Mouse (Mus musculus): ENCODE measurements around the gene Nfatc2.

The Nfatc2 gene

DNA sequence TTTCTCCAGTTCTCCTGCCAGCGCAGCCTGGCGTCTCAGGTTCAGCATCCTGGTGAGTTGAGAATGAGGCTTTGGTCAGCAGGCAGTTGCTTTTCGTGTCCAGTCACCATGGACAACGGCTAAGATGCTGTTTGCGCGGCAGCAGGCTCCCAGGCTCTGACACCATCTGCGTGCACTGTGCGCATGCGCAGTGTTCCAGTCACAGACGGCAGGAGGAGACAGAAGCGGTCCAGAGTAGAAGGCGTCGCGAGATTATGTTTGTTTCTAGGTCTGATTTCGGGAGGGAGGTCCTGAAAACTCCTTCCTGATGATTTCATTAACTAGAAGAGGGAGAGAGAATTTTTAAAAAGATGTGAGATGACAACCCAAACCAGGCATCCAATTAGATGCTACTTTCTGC is 121.5 kb downstream of the Nfatc2 start:
- peak; percentile 88 for DNase-seq

DNA sequence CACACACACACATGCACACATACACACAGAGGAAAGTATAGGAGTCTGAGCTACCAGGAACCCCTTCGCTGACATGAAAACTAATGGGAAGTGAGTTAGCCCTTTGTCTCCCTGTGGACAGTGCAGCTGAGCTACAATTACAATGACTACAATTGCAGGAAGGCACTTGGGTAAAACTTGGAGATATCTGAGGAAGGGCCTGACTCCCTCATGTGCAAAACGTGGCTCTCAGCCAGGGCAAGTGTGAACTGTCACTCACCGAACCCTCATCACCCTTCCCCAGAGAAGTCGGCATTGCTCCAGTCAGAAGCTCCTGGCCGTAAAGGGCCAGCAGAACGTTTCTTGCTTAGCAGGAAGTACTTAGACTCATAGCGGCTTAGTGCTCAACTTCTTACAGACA is 123.0 kb downstream of the Nfatc2 start:
- no peak for DNase-seq

DNA sequence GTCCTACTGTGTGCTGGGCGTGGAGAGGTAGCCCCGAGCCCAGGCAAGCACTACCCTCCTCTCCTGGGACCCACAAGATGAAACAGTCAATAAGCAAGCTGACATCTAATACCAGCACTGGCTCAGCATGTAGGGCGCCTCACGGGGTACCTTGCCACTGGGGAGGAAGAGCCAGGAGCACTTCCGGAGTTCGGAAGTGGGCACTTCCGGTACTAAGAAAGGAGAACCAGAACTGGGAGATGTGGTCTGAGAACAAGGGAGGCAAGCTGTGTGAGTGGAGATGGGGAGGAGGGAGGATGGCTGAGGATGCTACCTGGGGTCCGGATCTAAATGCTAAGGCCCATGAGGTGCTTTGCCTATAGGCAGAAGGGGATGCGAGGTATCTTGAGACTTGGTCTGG is 128.0 kb downstream of the Nfatc2 start:
- DNase-seq: no peak

DNA sequence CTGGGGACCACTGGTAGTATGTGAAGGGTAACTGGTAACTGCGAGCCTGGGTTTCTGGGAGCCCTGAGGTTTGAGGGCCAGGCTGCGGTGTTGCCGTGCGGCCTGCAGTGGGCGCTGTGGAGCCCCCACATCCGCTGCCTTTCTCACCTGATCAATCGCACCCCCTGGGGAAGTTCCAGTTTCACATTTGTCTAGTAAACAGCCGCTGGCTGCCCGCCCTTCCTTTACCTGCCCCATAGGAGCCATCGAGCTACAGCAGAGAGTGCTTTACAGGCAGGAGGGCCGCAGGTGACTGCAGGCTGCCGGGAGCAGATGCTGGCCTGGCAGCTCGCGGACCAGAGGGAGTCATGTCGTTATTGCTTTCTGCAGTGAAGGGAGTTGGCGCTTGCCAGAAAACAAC is 128.6 kb downstream of the Nfatc2 start:
- DNase-seq: peak; percentile 47

- DNase-seq: peak; percentile 78
Observed at GRCm38 (mm10) chr2:168469032-168469431, 132.4 kb downstream of the Nfatc2 start.

GRCm38 (mm10) chr2:168467166-168467565 is 134.3 kb downstream of the Nfatc2 start:
- no peak for DNase-seq

GRCm38 (mm10) chr2:168466066-168466465 is 135.4 kb downstream of the Nfatc2 start:
- DNase-seq: no peak

- no peak for DNase-seq
Observed at GRCm38 (mm10) chr2:168465646-168466045, 135.8 kb downstream of the Nfatc2 start.

DNA sequence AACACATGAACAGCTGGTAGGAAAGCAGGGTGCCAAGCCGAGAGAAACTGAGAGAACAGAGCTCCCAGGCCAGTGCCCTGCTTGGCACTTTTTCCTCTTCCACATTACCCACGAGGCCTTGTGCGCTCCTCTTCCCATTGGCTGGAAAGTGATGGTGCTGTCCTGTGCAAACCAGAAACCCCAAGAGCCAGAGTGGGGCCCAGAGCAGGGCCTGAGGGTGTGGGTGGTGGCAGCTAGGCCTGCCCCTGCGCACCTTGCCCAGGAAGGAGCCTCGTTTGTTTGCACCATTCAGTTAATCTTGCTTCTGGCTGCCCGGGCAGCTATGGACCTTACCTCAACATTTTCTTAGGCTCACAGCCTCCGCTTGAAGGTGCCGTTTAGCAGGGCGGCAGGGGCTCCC is 139.6 kb downstream of the Nfatc2 start:
- no peak for DNase-seq

- DNase-seq: no peak
Observed at GRCm38 (mm10) chr2:168459627-168460026, 141.8 kb downstream of the Nfatc2 start.

DNA sequence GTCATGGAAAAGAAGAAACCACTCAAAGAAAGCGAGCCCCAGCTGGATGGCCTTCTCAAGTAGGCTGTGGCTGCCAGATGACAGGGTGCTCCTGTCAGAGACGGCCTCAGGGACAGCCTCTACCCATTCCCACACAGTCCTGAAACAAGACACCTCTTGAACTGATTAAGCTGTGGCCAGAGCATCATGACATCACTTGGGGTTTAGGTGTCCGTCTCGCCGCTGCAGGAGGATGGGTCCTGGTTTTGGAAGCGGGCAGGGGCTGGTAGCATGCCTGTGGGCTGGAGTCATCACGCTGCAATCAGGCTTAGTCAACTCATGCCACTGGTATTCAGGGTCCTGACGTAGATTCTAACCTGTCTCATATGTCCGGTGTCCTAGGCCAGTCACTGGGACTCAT is 142.9 kb downstream of the Nfatc2 start:
- no peak for DNase-seq

DNA sequence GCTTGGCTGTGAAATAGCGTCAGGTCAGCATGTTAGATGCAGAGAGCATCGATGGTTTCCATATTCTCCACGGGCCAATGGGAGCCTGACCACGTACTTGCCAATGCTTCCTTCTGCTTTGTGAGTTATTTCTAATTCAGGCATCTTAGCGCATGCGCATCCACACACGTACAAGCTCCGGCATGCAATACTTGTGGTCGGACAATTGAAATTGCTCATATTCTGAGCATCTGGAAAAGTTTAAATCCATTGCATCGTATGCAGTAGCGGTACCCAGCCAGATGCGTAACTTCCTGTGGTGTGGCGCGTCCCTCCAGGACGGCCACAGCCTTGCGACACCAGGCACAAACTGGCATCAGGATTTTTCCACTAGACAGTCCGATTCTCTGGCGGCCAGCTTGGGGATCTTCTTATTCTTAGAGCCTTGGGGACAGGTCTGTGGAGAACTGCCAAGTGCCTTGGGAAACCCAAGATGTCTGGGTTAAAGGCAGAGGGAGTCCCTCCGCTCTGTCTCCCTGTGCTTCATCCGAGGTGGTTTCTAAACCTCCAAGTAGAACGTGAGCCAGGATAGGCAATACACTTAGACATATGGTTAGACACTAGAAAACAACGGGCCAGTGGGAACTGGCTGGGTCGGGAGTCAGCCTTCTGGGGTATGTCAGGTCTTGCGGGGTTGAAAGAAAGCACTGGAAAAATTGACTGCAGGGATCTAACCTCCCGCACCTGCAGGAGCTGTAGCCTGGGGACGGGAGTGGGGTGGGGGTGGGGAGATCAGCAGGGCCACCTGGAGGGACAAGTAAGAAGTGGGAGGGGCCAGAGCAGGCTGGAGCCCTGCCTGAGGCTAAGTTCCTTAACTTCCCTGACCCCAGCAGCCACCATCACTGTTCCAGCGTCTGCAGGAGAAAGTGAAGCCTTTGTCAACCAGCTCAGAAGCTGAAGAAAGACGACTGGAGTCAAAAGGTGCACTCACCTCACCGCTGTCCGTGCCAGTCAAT is 149.4 kb downstream of the Nfatc2 start:
- no peak for DNase-seq

- DNase-seq: no peak
Observed at GRCm38 (mm10) chr2:168450977-168451376, 150.5 kb downstream of the Nfatc2 start.

DNA sequence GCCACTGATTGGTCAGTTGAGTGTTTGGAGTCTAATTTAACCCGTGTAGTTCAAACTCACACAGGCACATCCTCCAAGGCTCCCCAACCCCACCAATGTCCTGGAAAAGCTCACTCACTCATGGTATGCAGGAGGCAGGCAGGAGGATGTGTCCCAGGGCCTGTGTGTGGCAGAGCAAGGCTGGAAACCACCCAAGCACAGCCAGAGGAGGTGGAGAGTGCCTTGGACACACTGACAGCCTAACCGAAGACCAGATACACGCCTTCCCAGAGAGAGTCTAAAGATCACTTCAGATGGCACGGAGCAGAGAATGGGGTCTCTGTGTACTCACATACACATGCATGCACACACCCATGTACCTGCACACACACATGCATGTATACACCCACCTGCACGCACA is 153.4 kb downstream of the Nfatc2 start:
- DNase-seq: no peak

DNA sequence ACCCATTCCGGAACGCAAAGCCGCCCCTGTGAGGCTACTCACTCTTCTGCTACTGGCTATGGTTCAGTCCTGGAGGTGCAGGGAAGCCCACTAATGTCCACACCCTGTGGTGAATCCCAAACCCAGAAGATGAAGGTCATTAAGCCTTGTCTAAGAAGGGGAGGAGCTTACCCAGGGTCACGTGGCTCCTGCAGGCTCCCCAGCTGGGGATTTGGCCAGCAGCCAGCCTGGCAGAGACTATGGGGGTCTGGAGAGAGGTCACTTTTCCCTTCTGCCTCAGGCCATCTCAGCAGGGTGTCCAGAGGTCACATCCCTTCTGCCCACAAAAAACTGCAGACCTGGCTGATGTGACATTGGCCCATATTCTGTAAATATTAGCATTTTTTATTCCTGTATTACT is 153.9 kb downstream of the Nfatc2 start:
- no peak for DNase-seq

GRCm38 (mm10) chr2:168445211-168445810 is 156.1 kb downstream of the Nfatc2 start:
- peak; percentile 63 for DNase-seq

DNA sequence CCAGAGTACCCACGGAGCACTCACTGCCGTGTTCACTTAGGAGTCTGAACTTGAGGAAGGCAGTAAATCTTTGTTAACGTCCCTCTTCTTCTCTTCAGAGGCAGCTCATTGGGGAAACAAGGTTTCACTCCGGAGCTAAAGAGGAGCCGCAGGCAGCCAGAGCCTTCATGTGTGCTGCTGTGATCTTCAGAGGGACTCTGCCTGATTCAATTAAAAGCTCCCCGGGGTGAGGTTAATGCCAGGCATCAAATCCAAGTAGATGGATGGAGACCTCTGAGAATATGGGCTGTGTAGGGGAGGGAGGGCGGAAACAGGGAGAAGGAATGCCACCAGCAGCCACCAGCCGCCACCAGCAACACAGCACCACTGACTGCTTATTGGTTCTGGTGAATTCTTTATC is 157.3 kb downstream of the Nfatc2 start:
- DNase-seq: no peak

DNA sequence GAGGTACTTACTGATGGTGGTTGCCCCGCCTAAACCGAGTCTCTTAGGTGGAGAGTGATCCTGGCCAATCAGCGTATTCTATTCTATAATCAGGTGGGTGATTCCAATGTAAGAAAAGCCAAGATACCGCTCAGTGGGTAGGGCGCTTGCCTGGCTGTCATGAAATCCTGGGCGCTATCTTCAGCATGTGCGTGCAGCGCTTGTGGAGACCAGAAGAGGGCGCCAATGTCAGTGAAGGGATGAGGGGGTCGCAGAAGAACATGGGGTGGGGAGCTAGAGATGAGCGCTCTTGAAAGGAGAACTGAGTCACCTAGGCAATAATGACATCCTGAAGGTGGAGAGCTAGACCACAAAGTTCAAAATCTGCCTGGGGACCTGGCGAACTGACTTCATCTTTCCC is 160.0 kb downstream of the Nfatc2 start:
- DNase-seq: peak; percentile 39

DNA sequence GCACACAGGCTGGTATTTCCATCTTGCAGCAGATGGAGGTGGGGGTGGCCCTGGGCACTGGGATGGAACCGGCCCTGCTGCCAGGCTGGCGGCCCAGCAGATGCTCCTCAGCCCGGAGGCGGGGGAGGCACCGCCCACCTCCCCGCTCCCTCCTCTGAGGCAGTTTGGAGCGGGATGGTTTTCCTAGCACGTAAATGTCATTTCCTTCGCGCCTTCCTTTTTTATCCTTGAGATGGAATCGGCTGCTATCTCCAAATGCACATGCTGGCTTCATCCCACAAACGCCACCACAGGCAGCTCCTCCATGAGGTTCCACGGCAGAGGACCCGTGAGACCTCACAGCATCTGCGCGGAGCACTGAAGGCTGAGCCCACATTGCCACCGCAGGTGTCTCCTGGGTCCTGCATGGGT is 160.5 kb downstream of the Nfatc2 start:
- DNase-seq: peak; percentile 82

DNA sequence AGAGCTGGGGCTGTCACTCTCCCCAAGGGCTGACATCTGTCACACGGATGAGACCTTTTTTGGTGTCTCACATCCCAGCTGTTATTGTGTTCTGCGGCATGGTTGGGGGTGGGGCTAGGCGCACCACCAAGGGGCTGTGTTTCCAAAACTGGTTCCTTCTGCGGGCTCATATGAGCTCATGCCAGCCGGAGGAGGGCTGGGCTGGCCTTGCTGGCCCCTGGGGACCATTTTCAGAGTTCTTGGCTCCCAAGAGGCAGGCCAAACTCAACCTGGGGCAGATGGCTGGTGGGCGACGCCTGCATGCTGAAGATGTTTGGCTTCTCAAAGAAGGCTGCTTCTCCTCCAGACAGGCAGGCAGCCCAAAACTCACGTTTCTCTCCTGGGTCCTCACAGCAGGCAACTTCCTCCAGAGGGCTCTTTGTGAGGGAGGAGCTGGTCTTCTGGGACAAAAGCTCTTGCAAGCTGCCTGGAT is 162.4 kb downstream of the Nfatc2 start:
- DNase-seq: peak; percentile 57

- DNase-seq: no peak
Observed at GRCm38 (mm10) chr2:168434187-168434586, 167.3 kb downstream of the Nfatc2 start.

DNA sequence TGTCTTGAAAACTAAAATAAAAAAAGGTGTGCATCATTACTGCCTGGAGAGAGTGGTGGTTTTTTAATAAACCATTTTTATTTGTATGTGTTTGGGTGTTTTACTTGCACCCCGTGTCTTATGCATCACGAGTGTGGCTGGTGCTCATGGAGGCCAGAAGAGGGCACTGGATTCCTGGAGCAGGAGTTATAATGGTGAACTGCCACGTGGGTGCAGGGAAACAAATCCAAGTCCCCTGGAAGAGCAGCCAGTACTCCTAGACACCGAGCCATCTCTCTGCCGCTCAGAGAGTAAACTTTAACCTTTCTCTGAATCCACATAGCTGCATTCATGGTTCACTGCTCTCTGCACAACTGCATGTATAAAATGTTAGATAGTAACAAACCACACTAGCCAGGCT is 168.1 kb downstream of the Nfatc2 start:
- DNase-seq: no peak

DNA sequence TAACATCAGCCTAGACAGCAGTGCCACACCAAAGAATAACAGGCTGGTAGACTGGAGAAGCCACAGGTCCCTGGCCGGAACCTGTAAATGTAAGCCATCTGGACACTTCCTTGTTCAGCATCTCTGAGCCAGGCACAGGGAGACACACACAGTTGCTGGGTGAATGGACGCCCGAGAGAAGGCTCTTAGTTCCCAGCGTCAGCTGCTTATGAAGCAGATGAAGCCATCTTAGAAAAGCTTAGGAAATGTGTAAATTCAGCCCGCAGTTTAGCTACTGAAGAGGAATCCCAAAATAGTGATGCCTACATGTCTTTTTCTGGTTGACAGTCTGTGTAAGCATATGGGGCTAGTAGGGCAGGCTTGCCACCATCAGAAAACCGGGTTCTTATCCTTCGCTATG is 169.1 kb downstream of the Nfatc2 start:
- no peak for DNase-seq

DNA sequence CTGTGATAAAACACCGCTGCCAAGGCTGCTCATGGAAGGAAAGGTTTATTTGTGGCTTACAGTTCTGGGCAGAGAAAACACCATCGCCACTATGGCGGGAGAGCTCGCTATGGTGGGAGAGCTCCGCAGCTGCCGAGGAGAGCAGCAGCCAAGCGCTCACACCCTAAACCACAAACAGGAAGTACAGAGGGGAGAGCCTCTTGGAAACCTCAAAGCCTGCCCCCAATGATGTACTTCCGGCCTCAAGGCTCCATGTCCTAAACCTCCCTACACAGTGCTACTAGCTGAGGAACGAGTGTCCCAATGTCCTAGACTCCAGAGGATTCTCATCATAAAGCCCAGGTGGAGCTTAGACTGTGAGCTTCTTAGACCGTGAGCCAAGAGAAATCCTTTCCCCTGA is 171.9 kb downstream of the Nfatc2 start:
- no peak for DNase-seq

All from right cerebral cortex, postnatal 14 days (tissue).